Mouse (Mus musculus): Measurements from ENCODE around the gene Ccdc60.
"Not testable (repeated sequence)": the region's sequence is repeated elsewhere in the genome, so short reads cannot be mapped to it uniquely, and the experiment has no call there.

Gene Ccdc60

DNA sequence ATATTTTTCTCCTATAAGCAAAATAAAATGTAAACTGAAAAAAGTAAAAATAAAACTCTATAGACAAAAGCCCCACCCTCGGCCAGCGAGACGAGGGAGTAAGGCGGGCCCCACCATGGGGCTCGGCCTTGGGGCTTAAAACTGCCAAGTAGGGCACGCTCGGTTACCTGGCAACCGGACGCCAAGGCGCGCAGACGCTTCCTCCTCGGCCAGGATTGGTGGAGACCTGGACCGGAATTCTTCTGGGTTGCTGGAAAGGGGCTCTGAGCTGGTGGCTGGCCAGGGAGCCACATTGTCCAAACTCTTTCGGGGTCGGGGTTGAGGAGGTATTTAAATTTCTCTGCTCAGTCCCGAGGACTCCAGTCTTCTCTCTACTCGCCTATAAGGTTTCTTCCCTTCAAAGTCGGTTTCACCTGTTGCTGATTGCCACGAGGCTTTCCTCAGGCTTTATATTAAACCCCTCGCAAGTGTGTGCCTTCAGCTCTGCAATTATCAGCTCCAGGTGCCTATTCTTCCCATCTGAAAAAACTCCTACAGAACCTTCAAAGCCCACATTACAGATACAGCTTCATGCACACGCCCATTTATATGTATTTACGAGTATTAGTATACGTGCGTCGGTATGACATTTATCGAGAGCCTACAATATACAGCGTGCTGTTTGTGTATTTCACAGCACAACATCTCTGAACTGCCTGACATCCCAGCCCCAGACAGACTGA is at the start of gene Ccdc60:
Ccdc60 (minus strand) TSS at position 137 of the 722 bp plus-strand sequence.
- DNase-seq (ENCODE audit: low spot score in 2 of 2) = no peak

DNA sequence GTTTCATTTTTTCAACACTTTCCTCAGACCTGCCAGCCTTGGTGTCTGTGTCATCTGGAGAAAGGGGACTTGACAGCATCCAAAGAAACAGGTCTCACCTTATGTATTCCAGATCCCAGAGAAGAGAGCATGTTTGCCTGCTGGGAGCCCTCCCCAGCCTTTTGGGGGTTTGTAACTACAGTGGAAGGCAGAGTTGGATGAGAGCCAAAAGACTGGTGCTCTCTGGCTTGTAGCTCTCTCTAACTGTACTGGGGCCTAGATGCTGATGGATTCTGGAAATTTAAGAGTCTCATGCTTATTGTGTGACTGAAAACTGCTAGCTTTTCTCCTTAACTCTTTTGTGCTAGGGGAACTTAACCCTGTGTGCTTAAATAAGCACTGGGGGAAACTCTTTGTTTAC is 47.4 kb upstream of the Ccdc60 start:
- DNase-seq (ENCODE audit: low spot score in 2 of 2) = no peak

GRCm38 (mm10) chr5:116328911-116329310 is 40.1 kb upstream of the Ccdc60 start:
- DNase-seq (ENCODE audit: low spot score in 2 of 2) = no peak

GRCm38 (mm10) chr5:116323401-116323800 is 34.6 kb upstream of the Ccdc60 start:
- no peak for DNase-seq (ENCODE audit: low spot score in 2 of 2)

- DNase-seq (ENCODE audit: low spot score in 2 of 2) = no peak
Observed at GRCm38 (mm10) chr5:116322365-116323027, 33.7 kb upstream of the Ccdc60 start.

- no peak for DNase-seq (ENCODE audit: low spot score in 2 of 2)
Observed at GRCm38 (mm10) chr5:116313711-116314110, 24.9 kb upstream of the Ccdc60 start.

DNA sequence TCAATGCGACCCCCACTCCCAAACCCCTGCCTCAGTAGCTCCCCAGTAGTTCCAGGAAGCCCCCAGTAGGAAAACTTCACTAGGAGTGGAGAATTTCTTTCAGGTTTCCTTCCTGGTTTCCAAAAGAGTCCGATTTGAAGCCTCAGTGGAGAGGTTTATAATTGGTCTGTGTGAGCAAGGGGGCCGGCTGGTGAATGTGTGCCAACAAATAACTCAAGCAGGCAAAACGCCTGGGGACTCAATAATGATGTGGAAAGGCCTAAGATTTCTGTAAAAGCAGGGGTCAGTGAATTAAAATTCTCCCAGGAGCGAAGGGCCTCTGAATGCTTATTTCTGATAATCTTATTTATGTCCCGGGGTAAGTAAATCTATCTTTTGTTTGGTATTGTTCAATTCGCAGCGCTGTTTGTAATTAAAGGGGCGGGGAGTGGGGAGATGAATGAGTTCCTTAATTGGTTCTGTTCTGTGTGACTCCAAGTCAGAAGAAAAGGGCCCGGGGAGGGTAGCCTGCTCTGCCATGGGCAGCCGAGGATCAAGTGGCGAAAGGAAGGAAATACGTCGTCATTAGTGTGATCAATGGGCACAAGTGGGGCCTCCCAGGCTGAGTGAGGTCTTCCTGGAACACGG is 23.4 kb upstream of the Ccdc60 start:
- no peak for DNase-seq (ENCODE audit: low spot score in 2 of 2)

DNA sequence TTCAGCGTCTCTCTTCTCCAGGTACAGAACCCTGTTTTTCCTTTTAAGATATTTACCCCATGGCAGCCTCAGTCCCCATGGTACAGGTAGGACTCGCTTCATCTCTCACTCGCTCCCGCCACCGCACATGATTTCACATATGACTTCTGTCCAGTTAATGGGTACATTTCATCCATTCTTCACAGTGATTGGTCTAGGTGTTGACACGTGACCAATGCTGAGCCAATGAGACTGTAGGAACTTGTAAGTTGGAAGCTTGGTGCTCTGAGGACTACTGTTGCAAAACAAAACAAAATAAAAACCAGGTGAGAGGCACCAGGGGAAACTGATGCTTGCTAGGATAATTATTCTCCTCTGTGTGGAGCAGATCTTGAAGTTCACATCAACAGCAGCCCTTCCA is 22.9 kb upstream of the Ccdc60 start:
- no peak for DNase-seq (ENCODE audit: low spot score in 2 of 2)

- DNase-seq (ENCODE audit: low spot score in 2 of 2) = no peak
Observed at GRCm38 (mm10) chr5:116309383-116309801, 20.6 kb upstream of the Ccdc60 start.

DNA sequence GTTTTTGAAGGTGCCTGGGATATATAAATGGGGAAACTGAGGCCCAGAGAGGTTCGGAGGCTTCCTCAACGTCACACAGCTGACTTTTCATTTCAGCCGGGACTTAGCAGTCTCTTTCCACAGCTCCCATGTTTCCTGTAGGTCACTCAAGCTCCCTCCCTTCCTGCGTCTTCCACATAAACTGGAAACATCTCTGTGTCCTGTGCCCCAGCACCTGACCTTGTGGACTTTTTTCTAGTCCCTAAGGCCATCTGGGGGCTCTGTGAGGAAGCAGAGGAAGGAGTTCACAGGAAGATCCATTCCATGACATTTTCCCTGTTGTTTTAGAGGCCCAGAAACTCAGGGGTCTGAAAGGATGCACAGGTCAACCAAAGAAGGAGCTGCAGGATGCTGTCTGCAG is 16.8 kb upstream of the Ccdc60 start:
- no peak for DNase-seq (ENCODE audit: low spot score in 2 of 2)

- not testable (repeated sequence) for DNase-seq (ENCODE audit: low spot score in 2 of 2)
Observed at GRCm38 (mm10) chr5:116305146-116305545, 16.4 kb upstream of the Ccdc60 start.

DNA sequence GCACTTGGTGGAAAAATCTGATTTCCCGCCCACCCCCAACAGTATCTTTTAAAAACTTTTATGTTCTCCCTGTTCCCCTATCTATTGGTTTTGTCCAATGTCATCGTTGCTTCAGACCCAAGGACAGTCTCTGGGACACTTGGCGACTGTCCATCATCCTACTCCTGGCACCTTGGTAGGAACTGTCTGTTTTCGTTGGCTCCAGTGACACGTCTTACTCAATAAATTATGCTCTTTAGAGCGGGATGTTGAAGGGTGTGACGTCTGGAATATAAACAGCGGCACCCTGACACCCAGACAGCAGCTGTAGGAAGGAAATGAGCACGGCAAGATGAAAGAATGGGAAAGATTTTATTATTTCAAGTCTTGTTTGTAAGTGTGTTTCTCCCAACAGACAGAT is 12.2 kb upstream of the Ccdc60 start:
- no peak for DNase-seq (ENCODE audit: low spot score in 2 of 2)

DNA sequence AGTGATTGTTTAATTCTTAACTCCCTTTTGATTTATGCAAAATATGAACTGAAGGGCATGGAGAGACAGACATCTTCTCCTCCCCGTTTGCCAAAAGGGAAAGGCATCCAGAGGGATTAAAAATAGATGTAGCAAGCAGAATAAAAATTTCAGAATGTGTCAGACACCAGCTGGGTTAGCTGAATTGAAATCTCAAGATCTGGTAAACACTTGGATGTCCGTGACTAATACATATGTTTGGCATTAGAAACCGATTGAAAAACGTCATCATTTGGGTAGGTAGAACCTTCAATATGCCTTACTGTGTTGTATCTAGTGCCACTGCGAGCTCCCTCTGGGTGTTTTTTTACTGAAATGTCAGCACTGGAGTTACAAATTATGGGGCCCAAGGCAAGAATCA is 4.7 kb upstream of the Ccdc60 start:
- DNase-seq (ENCODE audit: low spot score in 2 of 2) = no peak

DNA sequence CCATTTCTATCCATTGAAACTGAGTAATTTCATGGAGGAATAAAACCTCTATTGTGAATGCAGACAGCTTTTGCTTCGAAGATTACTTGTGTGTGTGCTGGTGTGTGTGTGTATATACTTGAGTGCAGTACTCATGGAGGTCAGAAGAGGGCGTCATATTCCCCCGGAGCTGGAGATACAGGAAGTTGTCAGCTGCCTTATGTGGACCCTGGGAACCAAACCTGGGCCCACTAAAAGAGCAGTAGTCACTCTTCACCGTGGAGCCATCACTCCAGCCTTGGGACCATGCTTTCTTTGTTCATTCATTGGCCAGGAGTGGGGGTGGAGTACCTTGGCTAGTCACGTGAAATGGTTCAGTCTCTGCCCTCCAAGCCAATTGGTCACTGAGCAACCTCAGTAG is 1.8 kb upstream of the Ccdc60 start:
- no peak for DNase-seq (ENCODE audit: low spot score in 2 of 2)

DNA sequence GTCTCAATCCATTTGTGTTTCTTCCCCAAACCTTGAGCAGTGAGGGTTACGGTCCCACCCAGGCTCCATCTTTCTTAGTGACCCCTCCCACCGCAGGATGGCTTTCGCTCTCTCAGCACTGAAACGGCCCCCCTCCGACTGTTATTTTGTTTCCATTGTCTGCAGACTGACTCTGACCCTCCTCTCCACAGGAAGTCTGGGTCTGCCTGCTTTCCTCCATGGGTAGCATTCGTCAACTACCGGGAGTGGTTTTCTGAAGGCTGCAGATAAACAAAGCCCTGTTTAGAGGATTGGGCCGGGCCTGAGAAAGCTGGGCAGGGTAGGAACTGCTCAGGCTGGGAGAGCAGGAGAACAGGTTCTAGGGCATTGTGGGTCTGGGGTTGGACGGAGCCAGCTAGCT is 1.1 kb upstream of the Ccdc60 start:
- DNase-seq (ENCODE audit: low spot score in 2 of 2) = no peak

- no peak for DNase-seq (ENCODE audit: low spot score in 2 of 2)
Observed at GRCm38 (mm10) chr5:116288183-116288582, 602 bp downstream of the Ccdc60 start.

DNA sequence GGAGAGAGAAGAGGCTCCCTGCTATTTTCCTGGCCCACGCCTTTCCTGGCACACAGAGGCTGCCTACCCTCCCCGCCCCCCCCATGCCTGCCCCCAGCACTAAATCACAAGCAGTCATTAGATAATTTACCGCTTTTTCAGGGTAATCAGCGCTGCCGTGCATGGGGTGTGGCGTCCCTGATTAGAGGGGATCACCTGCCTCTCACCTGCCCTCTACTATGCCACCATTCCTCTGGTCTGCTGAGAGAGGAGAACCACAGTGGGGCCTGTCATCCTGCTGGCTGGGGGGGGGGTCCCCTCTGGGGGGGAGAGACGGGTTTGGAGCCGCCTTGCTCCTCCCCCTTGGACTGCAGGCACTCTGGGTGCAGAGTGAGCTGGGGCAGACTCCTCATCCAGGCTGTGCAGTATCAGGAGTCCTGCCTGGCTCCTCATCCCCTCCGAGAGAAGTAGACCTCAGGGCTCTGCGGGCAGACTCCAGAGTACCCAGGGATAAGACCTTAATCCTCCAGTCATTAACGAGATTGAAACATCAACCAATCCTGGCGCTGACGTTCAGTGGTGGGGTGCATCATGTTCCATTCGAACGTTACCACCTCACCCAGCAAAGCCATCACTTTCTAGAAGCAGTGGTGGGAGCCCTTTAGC is 3.1 kb downstream of the Ccdc60 start:
- DNase-seq (ENCODE audit: low spot score in 2 of 2) = no peak

DNA sequence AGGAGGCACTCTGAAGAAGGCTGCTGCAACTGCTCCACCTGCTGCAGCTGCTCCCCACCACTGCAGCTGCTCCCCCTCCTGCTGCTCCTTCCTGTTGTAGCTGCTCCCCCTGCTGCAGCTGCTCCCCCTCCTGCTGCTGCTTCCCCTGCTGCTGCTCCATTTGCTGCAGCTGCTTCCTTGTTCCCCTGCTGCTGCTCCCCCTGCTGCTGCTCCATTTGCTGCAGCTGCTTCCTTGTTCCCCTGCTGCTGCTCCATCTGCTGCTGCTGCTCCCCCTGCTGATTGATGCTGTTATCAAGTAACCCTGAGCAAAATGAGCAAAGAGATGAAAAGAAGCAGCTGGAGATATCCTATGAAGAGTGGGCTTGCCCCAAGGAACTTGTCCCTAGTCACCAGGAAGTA is 8.3 kb downstream of the Ccdc60 start:
- no peak for DNase-seq (ENCODE audit: low spot score in 2 of 2)

DNA sequence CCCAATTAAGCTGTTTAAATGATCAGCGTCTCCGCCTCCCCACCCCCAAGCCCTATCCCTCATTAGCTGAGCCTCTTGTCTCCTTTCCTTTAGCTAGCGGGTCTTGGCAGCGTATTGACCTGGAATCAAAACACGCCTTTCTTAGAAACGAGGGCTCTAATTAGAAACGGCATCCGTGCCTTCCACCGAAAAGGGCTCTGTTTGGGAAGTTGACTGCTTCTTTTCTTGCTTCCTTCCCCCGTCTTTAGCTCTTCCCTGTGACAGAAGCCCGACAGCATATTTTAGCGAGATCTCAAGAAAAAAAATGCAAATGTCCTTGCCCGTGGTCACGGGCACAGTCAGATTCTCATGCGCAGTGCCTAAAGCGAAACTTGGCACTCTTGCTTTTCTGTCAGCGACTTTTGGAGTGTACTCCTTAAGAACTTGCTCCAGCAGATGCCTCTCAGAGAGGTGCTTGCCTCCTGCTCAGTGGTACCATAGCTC is 10.3 kb downstream of the Ccdc60 start:
- DNase-seq (ENCODE audit: low spot score in 2 of 2) = no peak

DNA sequence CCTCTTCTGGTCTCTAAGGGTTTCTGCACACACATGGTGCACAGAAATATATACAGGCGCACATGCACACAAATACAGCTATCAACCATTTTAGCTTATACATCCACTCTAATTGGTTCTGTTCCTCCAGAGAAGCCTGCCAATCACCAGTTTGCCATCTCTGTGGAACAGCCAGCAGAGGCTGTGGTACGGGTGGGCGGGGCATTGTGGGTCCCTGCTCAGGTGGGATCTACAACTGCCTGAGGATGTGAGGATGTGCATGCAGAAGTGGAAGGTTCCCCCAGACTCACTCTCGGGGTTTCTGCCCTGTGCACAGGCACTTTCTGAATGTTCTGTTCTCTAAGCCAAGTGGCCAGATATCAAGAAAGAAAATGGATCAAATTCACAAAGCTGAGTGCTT is 10.8 kb downstream of the Ccdc60 start:
- no peak for DNase-seq (ENCODE audit: low spot score in 2 of 2)

GRCm38 (mm10) chr5:116274818-116275217 is 14.0 kb downstream of the Ccdc60 start:
- no peak for DNase-seq (ENCODE audit: low spot score in 2 of 2)

DNA sequence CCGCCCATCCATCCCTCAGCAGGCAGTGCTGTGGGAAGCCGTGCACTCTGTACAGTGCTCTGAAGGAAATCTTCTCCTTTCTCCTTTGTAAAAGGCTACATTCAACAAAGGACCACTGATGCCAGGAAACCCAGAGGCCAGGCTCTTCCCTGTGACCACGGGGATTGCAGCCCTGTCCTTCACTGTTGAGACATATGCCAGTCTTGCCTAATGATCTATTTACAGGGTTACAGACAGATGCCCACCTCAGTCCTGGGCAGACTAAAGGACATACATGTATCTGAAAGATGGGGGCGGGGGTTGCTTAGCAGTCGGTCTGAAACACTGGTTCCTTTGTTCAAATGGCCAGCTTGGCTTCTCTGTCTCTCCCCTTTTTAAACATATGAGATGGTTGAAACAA is 14.4 kb downstream of the Ccdc60 start:
- no peak for DNase-seq (ENCODE audit: low spot score in 2 of 2)
